Mouse (Mus musculus): ENCODE measurements at regions not wholly inside any gene's neighbourhood (a gene's known extent, or its start where the extent isn't known, plus 50 kb on each side); places are given as distances from the start of the nearest gene placed in this dataset.
"Not testable (repeated sequence)": the region's sequence is repeated elsewhere in the genome, so short reads cannot be mapped to it uniquely, and the experiment has no call there.

GRCm38 (mm10) chr12:46398875-46399652 is 419.7 kb downstream of the Nova1 start:
- DNase-seq (ENCODE audit: low spot score): peak; percentile 8

- DNase-seq (ENCODE audit: low spot score): no peak
These were observed 423.5 kb downstream of the Nova1 start for GRCm38 (mm10) chr12:46395245-46395644.

GRCm38 (mm10) chr12:46393769-46394168 is 425.0 kb downstream of the Nova1 start:
- DNase-seq (ENCODE audit: low spot score): no peak

- DNase-seq (ENCODE audit: low spot score): no peak
These were observed 439.8 kb downstream of the Nova1 start for GRCm38 (mm10) chr12:46378914-46379313.

- DNase-seq (ENCODE audit: low spot score): no peak
These were observed 447.0 kb downstream of the Nova1 start for GRCm38 (mm10) chr12:46371747-46372146.

GRCm38 (mm10) chr12:46333376-46333775 is 485.4 kb downstream of the Nova1 start:
- DNase-seq (ENCODE audit: low spot score): no peak

- DNase-seq (ENCODE audit: low spot score): no peak
These were observed 490.9 kb downstream of the Nova1 start for GRCm38 (mm10) chr12:46327865-46328264.

GRCm38 (mm10) chr12:46323276-46323675 is 495.5 kb downstream of the Nova1 start:
- DNase-seq (ENCODE audit: low spot score): no peak

GRCm38 (mm10) chr12:46303136-46303797 is 515.5 kb downstream of the Nova1 start:
- no peak for DNase-seq (ENCODE audit: low spot score)

- DNase-seq (ENCODE audit: low spot score): no peak
These were observed 519.8 kb downstream of the Nova1 start for GRCm38 (mm10) chr12:46298926-46299325.

- no peak for DNase-seq (ENCODE audit: low spot score)
These were observed 534.2 kb downstream of the Nova1 start for GRCm38 (mm10) chr12:46284519-46284918.

GRCm38 (mm10) chr12:46248402-46249018 is 570.2 kb downstream of the Nova1 start:
- DNase-seq (ENCODE audit: low spot score): no peak

GRCm38 (mm10) chr12:46244925-46245324 is 573.8 kb downstream of the Nova1 start:
- no peak for DNase-seq (ENCODE audit: low spot score)

GRCm38 (mm10) chr12:46232359-46232758 is 586.4 kb downstream of the Nova1 start:
- no peak for DNase-seq (ENCODE audit: low spot score)

- DNase-seq (ENCODE audit: low spot score): not testable (repeated sequence)
These were observed 603.4 kb downstream of the Nova1 start for GRCm38 (mm10) chr12:46215328-46215727.

- DNase-seq (ENCODE audit: low spot score): no peak
These were observed 619.7 kb downstream of the Nova1 start for GRCm38 (mm10) chr12:46199076-46199475.

- DNase-seq (ENCODE audit: low spot score): no peak
These were observed 621.1 kb downstream of the Nova1 start for GRCm38 (mm10) chr12:46197482-46198101.

- no peak for DNase-seq (ENCODE audit: low spot score)
These were observed 624.6 kb downstream of the Nova1 start for GRCm38 (mm10) chr12:46194173-46194572.

Data from ovary, postnatal 36 days (tissue).